Mouse (Mus musculus): ENCODE measurements around the gene Olfr1265. TPM values are rescaled to one million over a fixed set of nuclear protein-coding genes. Genes with fewer than 3 reads are reported as not detected.

Olfr1265 gene
- not detected in 2 replicates for polyA plus RNA-seq (2012; ENCODE audit: insufficient read depth, low replicate concordance)

GRCm38 (mm10) chr2:90035037-90035436 is at the start of gene Olfr1265:
Gene Olfr1265, plus strand, starts transcription at chr2:90035337.
- Histone ChIP-seq H3K36me3 (replicated peaks; ENCODE audit: low read length) (no peaks in the 10 kb centered on the region), H3K4me3 (replicated peaks) (no peak within 1 kb of the TSS), H3K9me3 (0 out of 2 replicates have a peak, but pooled peaks cover 4% of the 10 kb centered on the region), H3K27me3 (replicated peaks) (no peaks in the 10 kb centered on the region), H3K4me1 (no peaks in the 10 kb centered on the region)
- TF ChIP-seq FLI1 (IDR thresholded peaks at IDR 0.05; ENCODE audit: low read length): no peak
- no peak for TF ChIP-seq GATA1 (IDR thresholded peaks at IDR 0.05; ENCODE audit: borderline replicate concordance, low read length)

- Histone ChIP-seq H3K9me3 (no peaks in the 10 kb centered on the region), H3K4me3 (replicated peaks) (no peak within 1 kb of the TSS), H3K36me3 (replicated peaks; ENCODE audit: low read length) (no peaks in the 10 kb centered on the region), H3K4me1 (no peaks in the 10 kb centered on the region), H3K27me3 (replicated peaks) (no peaks in the 10 kb centered on the region)
- TF ChIP-seq GATA1 (IDR thresholded peaks at IDR 0.05; ENCODE audit: borderline replicate concordance, low read length) (no peak), FLI1 (IDR thresholded peaks at IDR 0.05; ENCODE audit: low read length) (no peak)
Measured at GRCm38 (mm10) chr2:89990921-89991320, 44.2 kb upstream of the Olfr1265 start, which contains the start of gene Olfr1261. Gene Olfr1261, plus strand, starts transcription at chr2:89991221.

- Histone ChIP-seq H3K4me1 (no peaks in the 10 kb centered on the region), H3K9me3 (no peaks in the 10 kb centered on the region), H3K27me3 (replicated peaks) (no peaks in the 10 kb centered on the region), H3K36me3 (replicated peaks; ENCODE audit: low read length) (no peaks in the 10 kb centered on the region), H3K4me3 (replicated peaks) (no peak within 1 kb of the TSS)
- no peak for TF ChIP-seq GATA1 (IDR thresholded peaks at IDR 0.05; ENCODE audit: borderline replicate concordance, low read length)
- TF ChIP-seq FLI1 (IDR thresholded peaks at IDR 0.05; ENCODE audit: low read length): no peak
Measured at GRCm38 (mm10) chr2:89999845-90000244, 35.3 kb upstream of the Olfr1265 start, which contains the start of gene Olfr1262. Gene Olfr1262, plus strand, starts transcription at chr2:90000145.

- H3K4me3 ChIP-seq (replicated peaks): no peak within 1 kb of the TSS
Measured at GRCm38 (mm10) chr2:90011831-90012230, 23.3 kb upstream of the Olfr1265 start, which contains the start of gene Olfr1263. Gene Olfr1263, plus strand, starts transcription at chr2:90012131.

GRCm38 (mm10) chr2:90025477-90025876 is 9.7 kb upstream of the Olfr1265 start, which contains the start of gene Olfr1264:
Gene Olfr1264, minus strand, starts transcription at chr2:90025577.
- H3K9me3 ChIP-seq: 0 out of 2 replicates have a peak, but pooled peaks cover 3% of the 10 kb centered on the region
- TF ChIP-seq GATA1 (IDR thresholded peaks at IDR 0.05; ENCODE audit: borderline replicate concordance, low read length): no peak
- TF ChIP-seq FLI1 (IDR thresholded peaks at IDR 0.05; ENCODE audit: low read length): no peak
- no peaks in the 10 kb centered on the region; the same call in 1 of the 2 replicates for H3K4me1 ChIP-seq
- no peaks in the 10 kb centered on the region for H3K27me3 ChIP-seq (replicated peaks)
- no peak within 1 kb of the TSS for H3K4me3 ChIP-seq (replicated peaks)
- no peaks in the 10 kb centered on the region for H3K36me3 ChIP-seq (replicated peaks; ENCODE audit: low read length)

More at GRCm38 (mm10) chr2:90011831-90012230, 23.3 kb upstream of the Olfr1265 start, which contains the start of gene Olfr1263:
- Histone ChIP-seq H3K36me3 (replicated peaks; ENCODE audit: low read length) (no peaks in the 10 kb centered on the region), H3K4me1 (no peaks in the 10 kb centered on the region), H3K9me3 (no peaks in the 10 kb centered on the region), H3K27me3 (replicated peaks) (no peaks in the 10 kb centered on the region)
- TF ChIP-seq FLI1 (IDR thresholded peaks at IDR 0.05; ENCODE audit: low read length): no peak
- TF ChIP-seq GATA1 (IDR thresholded peaks at IDR 0.05; ENCODE audit: borderline replicate concordance, low read length): no peak

- H3K4me1 ChIP-seq: no peaks in the 10 kb centered on the region
- TF ChIP-seq FLI1 (IDR thresholded peaks at IDR 0.05; ENCODE audit: low read length) (no peak), GATA1 (IDR thresholded peaks at IDR 0.05; ENCODE audit: borderline replicate concordance, low read length) (no peak)
- H3K9me3 ChIP-seq: no peaks in the 10 kb centered on the region
- no peaks in the 10 kb centered on the region for H3K27me3 ChIP-seq (replicated peaks)
- H3K36me3 ChIP-seq (replicated peaks; ENCODE audit: low read length): no peaks in the 10 kb centered on the region
- no peak within 1 kb of the TSS for H3K4me3 ChIP-seq (replicated peaks)
Measured at GRCm38 (mm10) chr2:90063494-90063893, 28.4 kb downstream of the Olfr1265 start, which contains the start of gene Olfr140. Gene Olfr140, minus strand, starts transcription at chr2:90063594.

- Histone ChIP-seq H3K9me3 (0 out of 2 replicates have a peak, but pooled peaks cover 5% of the 10 kb centered on the region), H3K27me3 (replicated peaks) (no peaks in the 10 kb centered on the region), H3K4me3 (replicated peaks) (no peak overlapping the region), H3K36me3 (replicated peaks; ENCODE audit: low read length) (no peaks in the 10 kb centered on the region), H3K4me1 (no peaks in the 10 kb centered on the region)
- TF ChIP-seq GATA1 (IDR thresholded peaks at IDR 0.05; ENCODE audit: borderline replicate concordance, low read length) (no peak), FLI1 (IDR thresholded peaks at IDR 0.05; ENCODE audit: low read length) (no peak)
Measured at GRCm38 (mm10) chr2:90070065-90070464, 34.9 kb downstream of the Olfr1265 start.

Other genes with a start within 250 kb of the Olfr1265 start
- gene Olfr1254, start 241.7 kb upstream of the Olfr1265 start, polyA plus RNA-seq (2012; ENCODE audit: insufficient read depth, low replicate concordance): not detected in 2 replicates
- gene Olfr1255, start 223.3 kb upstream of the Olfr1265 start, polyA plus RNA-seq (2012; ENCODE audit: insufficient read depth, low replicate concordance): not detected in 2 replicates
- not detected in 2 replicates for gene Olfr1256, start 193.8 kb upstream of the Olfr1265 start, polyA plus RNA-seq (2012; ENCODE audit: insufficient read depth, low replicate concordance)
- gene Olfr48, start 187.1 kb upstream of the Olfr1265 start, polyA plus RNA-seq (2012; ENCODE audit: insufficient read depth, low replicate concordance): not detected in 2 replicates
- gene Olfr1257, start 156.9 kb upstream of the Olfr1265 start, polyA plus RNA-seq (2012; ENCODE audit: insufficient read depth, low replicate concordance): not detected in 2 replicates
- not detected in 2 replicates for gene Olfr1258, start 108.0 kb upstream of the Olfr1265 start, polyA plus RNA-seq (2012; ENCODE audit: insufficient read depth, low replicate concordance)
- gene Olfr1259, start 86.7 kb upstream of the Olfr1265 start, polyA plus RNA-seq (2012; ENCODE audit: insufficient read depth, low replicate concordance): not detected in 2 replicates
- gene Olfr1260, start 61.0 kb upstream of the Olfr1265 start, polyA plus RNA-seq (2012; ENCODE audit: insufficient read depth, low replicate concordance): not detected in 2 replicates
- gene Olfr1261, start 44.1 kb upstream of the Olfr1265 start, polyA plus RNA-seq (2012; ENCODE audit: insufficient read depth, low replicate concordance): 0.52 TPM in 1 of 2 replicates, not detected in the other
- gene Olfr1262, start 35.2 kb upstream of the Olfr1265 start, polyA plus RNA-seq (2012; ENCODE audit: insufficient read depth, low replicate concordance): not detected in 2 replicates
- gene Olfr1263, start 23.2 kb upstream of the Olfr1265 start, polyA plus RNA-seq (2012; ENCODE audit: insufficient read depth, low replicate concordance): not detected in 2 replicates
- not detected in 2 replicates for gene Olfr1264, start 9.8 kb upstream of the Olfr1265 start, polyA plus RNA-seq (2012; ENCODE audit: insufficient read depth, low replicate concordance)
- gene Olfr140, start 28.3 kb downstream of the Olfr1265 start, polyA plus RNA-seq (2012; ENCODE audit: insufficient read depth, low replicate concordance): not detected in 2 replicates
- gene Olfr1269, start 86.1 kb downstream of the Olfr1265 start, polyA plus RNA-seq (2012; ENCODE audit: insufficient read depth, low replicate concordance): not detected in 2 replicates
- gene Olfr32, start 107.0 kb downstream of the Olfr1265 start, polyA plus RNA-seq (2012; ENCODE audit: insufficient read depth, low replicate concordance): not detected in 2 replicates
- not detected in 2 replicates for gene Olfr1270, start 117.8 kb downstream of the Olfr1265 start, polyA plus RNA-seq (2012; ENCODE audit: insufficient read depth, low replicate concordance)
- not detected in 2 replicates for gene Olfr1506, start 189.2 kb downstream of the Olfr1265 start, polyA plus RNA-seq (2012; ENCODE audit: insufficient read depth, low replicate concordance)
- not detected in 2 replicates for gene Olfr142, start 222.3 kb downstream of the Olfr1265 start, polyA plus RNA-seq (2012; ENCODE audit: insufficient read depth, low replicate concordance)
- not detected in 2 replicates for gene Olfr1271, start 235.7 kb downstream of the Olfr1265 start, polyA plus RNA-seq (2012; ENCODE audit: insufficient read depth, low replicate concordance)

All from megakaryocyte, embryonic 14.5 days (primary cell).